Mouse (Mus musculus) heart, postnatal 25 days (tissue): ENCODE results near the gene Dnah11. TPM values are rescaled to one million over a fixed set of nuclear protein-coding genes. Genes with fewer than 3 reads are reported as not detected.

Experiments used
- DNase-seq: peaks from one replicate; pipeline ENCODE4 v3.0.0; 2022; ENCODE audit warnings: low spot score
- intact Hi-C: fragments of 180-260 bp; cut with DNase I; formaldehyde crosslinking; loops from one replicate; pipeline ENCODE4 v1.15.1; 2025
- total RNA-seq, 2 experiments: library from RNA; stranded (reverse); gene quantifications; 2 replicates each; pipeline ENCODE4 v1.2.3; 2021

Gene Dnah11
- total RNA-seq, 2 experiments from 2014 or later: not detected

GRCm38 (mm10) chr12:118098257-118098656, 100.6 kb downstream of the Dnah11 start:
- intact Hi-C loops: no loop called here

GRCm38 (mm10) chr12:118094946-118095345, 103.9 kb downstream of the Dnah11 start:
- no peak for DNase-seq
- intact Hi-C loops: no loop called here

More at GRCm38 (mm10) chr12:118098257-118098656, 100.6 kb downstream of the Dnah11 start:
- no peak for DNase-seq

DNA sequence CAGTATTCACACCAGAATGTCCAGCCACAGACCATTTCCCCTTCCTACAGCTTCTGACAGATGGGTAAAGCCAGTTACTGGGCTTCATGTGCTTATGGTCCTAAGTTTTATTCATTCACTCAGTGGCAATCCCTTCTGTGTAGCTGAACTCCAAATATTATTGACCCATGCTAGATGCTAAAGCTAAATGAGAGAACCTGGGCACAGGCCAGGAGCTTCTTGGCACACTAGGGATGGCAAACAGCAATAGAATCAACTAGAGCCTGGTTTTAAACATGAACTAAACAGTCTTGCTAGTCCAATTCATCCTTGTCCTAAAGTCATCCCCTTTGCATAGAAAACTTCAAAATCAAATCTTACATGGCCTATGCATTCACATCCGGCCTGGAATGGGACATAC, 113.6 kb downstream of the Dnah11 start:
- DNase-seq: no peak
- intact Hi-C loops: no loop called here

DNA sequence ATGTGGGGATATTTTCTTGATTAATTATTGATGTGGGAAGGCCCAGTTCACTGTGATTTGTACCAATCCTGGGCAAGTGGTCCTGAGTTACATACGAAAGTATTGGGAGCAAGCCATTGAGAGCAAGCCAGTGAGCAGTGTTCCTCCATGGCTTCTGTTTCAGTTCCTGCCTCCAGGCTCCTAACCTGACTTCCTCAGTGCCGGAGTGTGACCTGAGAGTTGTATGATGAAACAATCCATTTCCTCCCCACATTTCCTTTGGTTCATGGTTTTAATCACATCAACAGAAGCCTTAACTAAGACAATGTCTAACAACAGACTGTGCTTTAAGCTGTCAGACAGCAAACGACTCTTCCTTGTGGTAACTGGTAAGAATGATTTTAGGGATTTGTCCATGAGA, 114.0 kb downstream of the Dnah11 start:
- intact Hi-C loops: no loop called here
- no peak for DNase-seq

GRCm38 (mm10) chr12:118084134-118084533, 114.7 kb downstream of the Dnah11 start:
- no peak for DNase-seq
- intact Hi-C loops: no loop called here

DNA sequence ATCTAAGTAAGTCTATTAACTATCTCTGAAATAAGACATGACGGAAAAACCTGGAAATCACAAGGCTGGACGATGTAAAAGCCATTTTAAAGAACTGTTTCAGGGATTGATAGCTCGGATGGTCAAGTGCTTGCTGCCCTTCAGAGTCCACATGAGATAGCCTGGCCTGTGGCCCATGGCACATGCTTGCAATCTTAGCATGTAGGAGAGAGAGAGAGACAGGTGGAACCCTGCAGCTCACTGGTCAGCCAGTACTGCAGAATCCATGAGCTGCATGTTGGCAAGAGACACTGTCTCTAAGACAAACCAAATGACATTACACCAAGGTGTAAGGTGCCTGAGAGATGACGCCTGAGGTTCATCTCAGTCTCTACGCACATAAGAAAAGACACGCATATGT, 118.4 kb downstream of the Dnah11 start:
- intact Hi-C loops: no loop called here
- DNase-seq: no peak

DNA sequence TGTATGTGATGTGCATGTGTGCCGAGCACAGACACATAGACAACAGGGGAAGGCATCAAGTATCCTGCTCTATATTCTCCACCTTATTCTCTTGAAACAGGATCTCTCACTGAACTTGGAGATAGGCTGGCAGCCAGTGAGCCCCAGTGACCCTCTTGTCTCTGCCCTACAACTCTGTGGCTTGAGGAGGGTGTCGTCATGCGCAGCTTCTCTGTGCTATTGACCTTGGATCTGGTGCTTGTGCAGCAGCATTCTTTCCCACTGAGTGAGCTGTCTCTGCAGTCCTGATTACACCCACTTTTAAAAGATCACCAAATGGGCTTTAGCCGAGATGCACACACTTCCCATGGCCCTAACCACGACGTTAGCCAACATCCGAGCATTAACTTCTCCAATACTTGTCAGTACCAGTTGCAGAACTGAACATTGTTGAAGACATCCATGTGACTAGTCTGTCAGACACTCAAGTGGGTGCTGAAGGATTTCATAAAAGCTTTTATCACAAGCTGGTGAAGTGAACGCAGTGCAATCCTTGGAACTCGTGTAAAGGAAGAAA, 120.3 kb downstream of the Dnah11 start:
- intact Hi-C loops: no loop called here
- DNase-seq: no peak

DNA sequence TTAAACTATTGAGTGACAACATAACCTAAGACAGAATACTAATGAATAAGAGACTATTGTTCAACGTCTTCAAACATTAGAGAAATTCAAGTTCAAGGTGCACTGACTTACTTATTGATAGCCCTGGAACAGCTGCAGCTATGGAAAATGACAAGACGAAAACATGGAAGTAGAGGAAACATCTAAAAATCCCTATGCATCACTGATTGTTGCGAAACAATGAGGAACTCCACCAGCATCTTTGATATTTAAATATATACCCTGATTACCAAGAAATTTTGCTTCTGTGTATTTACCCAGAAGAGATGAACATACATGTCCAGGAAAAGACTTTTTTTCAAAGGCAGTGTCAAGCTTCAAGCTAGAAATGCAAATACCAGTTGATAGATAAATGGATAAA, 122.0 kb downstream of the Dnah11 start:
- DNase-seq: no peak
- intact Hi-C loops: no loop called here

- intact Hi-C loops: no loop called here
- DNase-seq: no peak
Measured at GRCm38 (mm10) chr12:118072181-118072872, 126.5 kb downstream of the Dnah11 start.

- intact Hi-C loops: no loop called here
Measured at GRCm38 (mm10) chr12:118071667-118072066, 127.2 kb downstream of the Dnah11 start.

DNA sequence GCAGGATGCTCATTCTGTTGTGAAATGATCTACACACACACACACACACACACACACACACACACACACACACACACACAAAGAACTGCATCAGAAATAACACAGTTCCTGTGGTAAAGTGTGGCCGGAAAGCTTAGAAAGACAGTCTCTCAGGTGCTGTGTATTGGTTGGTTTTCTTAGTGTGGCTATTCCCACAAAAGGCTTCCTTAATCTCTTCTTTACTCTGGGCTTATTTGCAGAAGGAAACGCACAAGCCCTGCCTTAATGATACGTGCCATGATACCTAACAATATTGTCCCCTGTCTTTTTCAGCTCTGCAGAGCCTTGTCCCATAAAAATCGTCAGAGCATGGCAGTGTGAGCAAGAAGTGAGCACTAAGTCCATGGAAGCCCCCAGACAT, 130.1 kb downstream of the Dnah11 start:
- no peak for DNase-seq
- intact Hi-C loops: no loop called here

More at GRCm38 (mm10) chr12:118071667-118072066, 127.2 kb downstream of the Dnah11 start:
- DNase-seq: no peak

DNA sequence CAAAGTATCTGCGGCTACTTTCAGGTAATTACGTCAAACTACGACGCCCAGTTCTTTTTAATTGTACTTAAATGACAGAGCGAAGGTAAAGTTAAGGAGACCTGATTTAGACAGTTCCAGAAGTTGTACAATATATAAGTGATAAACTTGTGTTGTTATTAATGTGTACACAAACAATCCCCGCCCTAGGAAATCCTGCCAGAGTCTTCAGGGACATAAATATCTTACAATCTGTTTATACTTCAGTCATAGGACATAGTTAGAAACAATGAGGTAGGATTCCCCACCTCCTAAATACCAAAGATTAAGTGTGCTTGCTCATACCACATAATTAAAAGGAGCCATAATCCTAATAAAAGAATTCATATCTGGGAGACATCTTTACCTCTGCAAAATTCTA, 136.5 kb downstream of the Dnah11 start:
- intact Hi-C loops: no loop called here
- no peak for DNase-seq

- DNase-seq: no peak
- intact Hi-C loops: no loop called here
Measured at GRCm38 (mm10) chr12:118056876-118057275, 142.0 kb downstream of the Dnah11 start.

DNA sequence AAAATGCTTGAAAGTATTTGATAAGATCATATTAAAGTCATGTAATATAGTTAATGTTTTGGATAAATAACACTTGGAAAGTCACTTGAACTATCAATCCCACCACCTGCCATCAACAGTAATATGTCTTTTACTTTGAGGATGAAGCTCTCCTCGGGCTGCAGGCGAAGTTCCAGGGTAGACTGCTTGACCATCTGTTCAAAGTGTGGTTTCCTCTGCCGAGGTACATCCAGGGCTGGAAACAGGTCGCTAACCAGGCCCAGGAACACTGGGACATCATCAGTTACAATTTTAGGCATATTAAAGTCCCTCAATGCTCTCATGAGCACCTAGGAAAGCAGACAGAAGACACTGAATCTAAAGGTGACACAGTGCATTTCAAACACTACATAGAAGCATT, 153.5 kb downstream of the Dnah11 start:
- intact Hi-C loops: no loop called here
- DNase-seq: no peak

GRCm38 (mm10) chr12:118043130-118043647, 155.7 kb downstream of the Dnah11 start:
- intact Hi-C loops: no loop called here

DNA sequence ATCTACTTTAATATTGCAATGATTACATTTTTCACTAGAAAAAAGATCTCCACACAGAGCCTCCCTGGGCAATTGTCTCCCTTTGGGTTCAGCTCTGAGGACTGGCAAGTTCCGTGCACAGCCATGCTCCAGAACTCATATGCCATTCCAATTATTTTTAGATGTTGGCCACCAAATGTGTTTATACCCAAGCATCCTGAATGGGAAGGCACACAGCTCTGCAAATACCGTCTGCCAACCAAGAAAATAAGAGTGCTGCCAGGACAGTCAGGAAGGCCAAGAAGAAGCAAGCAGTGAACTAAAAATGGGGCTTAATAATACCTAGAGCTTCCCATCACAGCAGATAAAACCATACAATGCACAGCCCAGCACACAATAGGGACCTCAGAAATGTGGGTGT, 156.6 kb downstream of the Dnah11 start:
- intact Hi-C loops: no loop called here
- DNase-seq: no peak

More at GRCm38 (mm10) chr12:118043130-118043647, 155.7 kb downstream of the Dnah11 start:
- no peak for DNase-seq

DNA sequence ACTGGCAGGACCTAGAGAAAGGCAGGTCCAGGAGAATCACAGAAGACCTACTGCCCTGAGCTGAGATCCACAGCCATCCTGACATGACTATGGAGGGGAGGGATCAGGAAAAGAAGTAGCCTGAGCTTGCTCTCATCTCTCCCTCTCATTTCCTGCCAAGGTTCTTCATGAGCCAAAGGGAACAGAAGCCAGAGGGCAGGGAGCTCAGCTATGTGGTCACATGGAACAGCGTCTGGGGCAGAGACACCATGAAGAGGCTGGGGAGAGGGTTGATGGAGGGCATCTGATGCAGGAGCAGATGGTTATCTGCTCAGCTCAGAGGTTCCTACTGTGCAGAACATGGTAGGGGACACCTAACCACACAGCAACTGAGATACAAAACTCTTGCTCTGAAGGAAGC, 163.9 kb downstream of the Dnah11 start:
- DNase-seq: no peak
- intact Hi-C loops: no loop called here

- intact Hi-C loops: no loop called here
- DNase-seq: no peak
Measured at GRCm38 (mm10) chr12:118025771-118026170, 173.1 kb downstream of the Dnah11 start.

GRCm38 (mm10) chr12:118018936-118019335, 179.9 kb downstream of the Dnah11 start:
- intact Hi-C loops: no loop called here
- no peak for DNase-seq

- intact Hi-C loops: no loop called here
- no peak for DNase-seq
Measured at GRCm38 (mm10) chr12:118013872-118014271, 185.0 kb downstream of the Dnah11 start.

DNA sequence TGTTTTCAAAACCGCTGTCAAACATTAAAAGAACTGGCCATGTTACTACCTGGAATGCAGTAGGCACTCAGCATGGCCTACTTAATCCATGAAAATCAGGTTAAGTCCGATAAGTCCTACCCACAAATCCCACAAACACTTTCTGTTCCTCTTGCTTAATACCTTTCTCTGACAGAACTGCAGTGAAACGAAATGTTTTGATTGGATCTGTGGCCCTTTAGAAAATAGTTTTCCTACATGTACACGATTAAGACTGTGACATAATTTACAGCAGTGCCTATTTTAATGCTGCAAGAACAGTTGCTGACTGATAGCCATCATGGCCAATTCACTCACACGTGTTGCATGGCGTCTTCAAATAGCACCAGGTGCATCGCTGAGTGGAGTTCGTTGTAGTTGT, 186.9 kb downstream of the Dnah11 start:
- DNase-seq: no peak
- intact Hi-C loops: no loop called here

GRCm38 (mm10) chr12:117994938-117995337, 203.9 kb downstream of the Dnah11 start:
- intact Hi-C loops: loop anchor here (5.0 kb wide), 1 partner anchor 173 kb away; no protein-coding TSS in a partner anchor
- no peak for DNase-seq
